Mouse (Mus musculus): ENCODE data around the gene Top1.
A peak's percentile ranks its signal among the peaks of the same experiment; 100 is the strongest.

The Top1 gene

DNA sequence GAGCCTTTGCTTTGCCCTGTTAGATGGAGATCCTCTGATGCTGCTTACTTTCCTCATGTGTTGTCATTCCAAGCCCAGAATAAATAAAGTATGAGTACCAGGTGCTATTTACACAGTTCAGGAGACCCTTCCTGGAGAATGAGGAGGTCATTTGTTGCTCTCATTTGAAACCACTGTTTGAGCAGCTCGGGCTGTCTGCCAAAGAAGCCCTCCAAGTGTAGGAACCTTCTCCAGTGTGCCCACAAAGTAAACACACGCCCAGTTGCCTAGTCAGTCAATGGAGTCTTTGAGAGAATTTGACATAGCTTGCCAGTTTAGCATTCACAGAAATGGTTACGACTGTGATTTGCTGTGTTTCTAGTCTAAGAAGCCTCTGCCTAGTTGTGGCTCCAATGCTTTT lies 73.1 kb downstream of the Top1 start:
- DNase-seq (ENCODE audit: low spot score in 2 of 2) = no peak

DNA sequence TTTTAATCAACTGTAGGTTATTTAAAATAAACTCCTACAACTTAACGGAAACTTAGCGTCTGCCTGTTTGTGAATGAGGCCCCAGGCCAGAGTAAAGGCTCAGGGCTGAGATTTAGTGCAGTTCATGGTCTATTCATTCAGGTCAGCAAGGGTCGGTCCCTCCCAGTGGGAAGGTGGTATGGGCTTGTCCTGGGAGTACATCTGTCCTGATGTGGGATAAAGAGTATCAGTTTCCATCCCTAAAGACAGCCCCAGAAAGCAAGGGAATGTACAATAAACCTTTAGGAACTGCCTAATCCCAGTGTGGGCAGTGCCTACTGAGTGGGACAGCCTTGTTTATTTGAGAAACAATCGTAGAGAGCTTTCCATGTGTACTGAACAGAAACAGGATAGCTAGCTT lies 77.0 kb downstream of the Top1 start:
- DNase-seq (ENCODE audit: low spot score in 2 of 2) = no peak

DNA sequence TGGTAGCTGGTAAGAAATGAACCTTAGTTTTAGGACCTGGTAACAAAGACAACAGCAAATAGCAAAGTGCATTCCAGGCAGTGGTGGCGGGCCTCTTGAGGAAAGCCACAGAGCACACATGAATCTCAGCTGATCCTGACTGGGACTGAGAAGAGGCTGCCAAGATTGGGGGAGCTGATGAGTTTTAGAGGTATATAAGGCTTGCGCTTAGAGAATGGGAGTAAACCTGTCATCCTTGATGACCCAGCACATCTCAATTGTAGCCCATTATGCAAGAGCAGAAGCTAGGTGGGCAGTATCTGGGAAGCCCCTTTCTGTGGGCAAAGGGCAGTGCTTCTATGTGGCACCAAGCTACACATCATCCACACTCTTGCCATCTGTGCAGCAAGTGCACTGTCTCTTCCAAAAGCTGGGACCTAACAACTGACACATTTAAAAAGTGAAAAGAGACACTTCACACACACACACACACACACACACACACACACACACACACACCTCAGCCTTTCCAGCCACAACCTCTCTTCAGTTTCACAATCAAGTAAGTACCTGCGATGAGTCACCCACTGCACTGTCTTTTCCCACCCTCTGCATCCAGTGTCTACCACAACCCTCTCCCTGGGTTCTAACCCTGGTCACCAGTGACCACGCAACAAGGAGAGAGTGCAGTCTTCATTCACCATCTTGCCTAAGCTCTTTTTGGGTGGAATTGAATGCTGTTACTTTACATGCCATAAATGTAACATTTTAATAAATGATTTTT lies 78.1 kb downstream of the Top1 start:
- no peak for DNase-seq (ENCODE audit: low spot score in 2 of 2)

DNA sequence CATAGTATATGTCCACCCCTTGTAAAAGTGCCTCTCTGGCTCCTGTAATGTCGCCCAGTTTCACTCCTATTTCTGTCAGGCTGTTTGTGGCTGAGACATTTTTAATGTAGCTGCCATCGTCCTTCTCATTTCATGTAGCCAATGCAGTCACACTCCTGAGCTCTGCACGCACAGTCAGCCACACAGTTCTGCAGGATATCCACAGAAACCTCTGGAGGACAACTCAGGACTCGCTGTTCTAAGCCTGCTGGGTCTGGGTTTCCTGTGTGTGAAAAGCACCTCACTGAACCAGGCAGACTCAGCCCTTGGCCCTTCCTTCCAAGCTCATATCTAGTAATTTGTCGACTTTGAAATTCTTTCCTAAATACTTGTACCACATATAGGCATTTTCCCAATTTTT lies 78.8 kb downstream of the Top1 start:
- DNase-seq (ENCODE audit: low spot score in 2 of 2) = no peak

DNA sequence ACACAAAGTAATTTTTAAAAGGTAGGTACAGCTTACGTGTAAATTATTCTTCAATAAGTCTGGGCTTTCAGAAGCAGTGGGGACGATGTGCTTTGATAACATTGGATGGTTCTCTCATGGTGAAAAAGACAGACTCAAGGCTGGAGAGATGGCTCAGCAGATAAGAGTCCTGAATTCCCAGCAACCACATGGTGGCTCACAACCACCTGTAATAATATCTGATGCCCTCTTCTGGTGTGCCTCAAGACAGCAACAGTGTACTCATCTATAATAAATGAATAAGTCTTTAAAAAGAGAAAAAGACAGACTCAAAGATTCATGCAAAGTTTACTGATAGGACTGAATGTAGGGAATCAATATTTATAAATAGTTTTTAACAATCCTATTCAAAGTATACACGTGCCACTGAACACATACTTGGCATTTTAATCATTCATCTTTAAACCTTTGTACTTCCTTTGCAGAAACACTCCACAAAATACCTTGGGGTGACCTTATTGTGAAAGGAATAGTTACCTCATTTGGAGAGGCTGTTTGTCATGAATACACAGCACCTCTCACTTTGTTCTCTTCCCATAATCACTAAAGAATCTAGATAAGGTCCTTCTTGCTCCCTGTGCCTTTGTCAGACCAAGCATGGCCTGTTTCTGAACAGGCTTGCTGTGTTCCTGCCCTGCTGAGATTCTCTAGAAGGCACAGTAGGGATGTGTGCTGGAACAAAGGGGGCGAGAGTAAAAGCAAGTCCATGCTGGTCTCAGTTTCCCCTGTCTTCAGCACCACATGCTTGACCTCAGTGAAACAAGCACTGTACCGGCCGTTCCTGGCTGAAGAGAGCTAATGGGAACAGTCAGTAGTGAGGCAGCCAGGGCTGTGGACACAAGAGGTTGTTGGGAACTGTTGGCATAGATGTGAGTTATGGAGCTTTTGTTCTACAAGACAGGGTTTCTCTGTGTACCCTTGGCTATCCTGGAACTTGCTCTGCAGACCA lies 80.5 kb downstream of the Top1 start:
- no peak for DNase-seq (ENCODE audit: low spot score in 2 of 2)

DNA sequence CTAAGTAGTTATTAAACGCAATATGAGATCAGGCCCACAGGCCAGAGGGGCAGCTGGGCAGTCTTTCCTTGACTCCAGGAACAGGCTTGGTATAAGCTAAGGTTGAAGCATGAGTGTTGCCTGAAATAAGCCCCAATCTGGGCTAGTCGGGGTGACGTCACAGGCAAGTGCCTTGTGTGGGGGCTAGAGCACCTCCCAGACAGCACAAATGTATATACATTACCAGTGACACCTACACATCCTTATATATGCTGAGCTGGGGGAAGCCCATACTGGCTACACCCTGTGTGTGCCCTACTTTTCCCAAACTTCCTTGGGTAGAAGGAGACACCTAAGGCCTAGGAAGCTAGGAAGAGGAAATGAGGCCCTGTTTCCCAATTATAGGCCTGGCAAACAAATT lies 83.3 kb downstream of the Top1 start:
- peak; percentile 54 to 73 for DNase-seq (ENCODE audit: low spot score in 2 of 2)

DNA sequence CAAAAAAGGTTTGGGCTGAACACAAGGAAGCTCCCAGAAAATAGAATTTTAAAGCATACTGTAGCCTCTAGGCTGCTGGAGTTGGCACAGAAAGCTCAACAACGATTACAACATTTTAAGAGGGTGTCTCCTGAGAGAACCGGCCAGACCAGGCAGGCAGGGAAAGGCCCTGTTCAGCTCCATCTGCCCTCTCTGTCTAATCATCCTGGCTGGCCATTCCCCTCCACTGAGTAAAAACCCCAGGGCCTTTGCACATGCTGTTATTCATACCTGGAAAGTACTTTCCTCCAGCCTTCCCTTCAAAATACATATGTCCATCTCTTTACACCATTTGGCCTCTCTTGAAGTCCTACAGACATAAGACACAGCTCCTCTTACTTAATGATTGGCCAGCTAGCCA lies 83.7 kb downstream of the Top1 start:
- no peak for DNase-seq (ENCODE audit: low spot score in 2 of 2)

DNA sequence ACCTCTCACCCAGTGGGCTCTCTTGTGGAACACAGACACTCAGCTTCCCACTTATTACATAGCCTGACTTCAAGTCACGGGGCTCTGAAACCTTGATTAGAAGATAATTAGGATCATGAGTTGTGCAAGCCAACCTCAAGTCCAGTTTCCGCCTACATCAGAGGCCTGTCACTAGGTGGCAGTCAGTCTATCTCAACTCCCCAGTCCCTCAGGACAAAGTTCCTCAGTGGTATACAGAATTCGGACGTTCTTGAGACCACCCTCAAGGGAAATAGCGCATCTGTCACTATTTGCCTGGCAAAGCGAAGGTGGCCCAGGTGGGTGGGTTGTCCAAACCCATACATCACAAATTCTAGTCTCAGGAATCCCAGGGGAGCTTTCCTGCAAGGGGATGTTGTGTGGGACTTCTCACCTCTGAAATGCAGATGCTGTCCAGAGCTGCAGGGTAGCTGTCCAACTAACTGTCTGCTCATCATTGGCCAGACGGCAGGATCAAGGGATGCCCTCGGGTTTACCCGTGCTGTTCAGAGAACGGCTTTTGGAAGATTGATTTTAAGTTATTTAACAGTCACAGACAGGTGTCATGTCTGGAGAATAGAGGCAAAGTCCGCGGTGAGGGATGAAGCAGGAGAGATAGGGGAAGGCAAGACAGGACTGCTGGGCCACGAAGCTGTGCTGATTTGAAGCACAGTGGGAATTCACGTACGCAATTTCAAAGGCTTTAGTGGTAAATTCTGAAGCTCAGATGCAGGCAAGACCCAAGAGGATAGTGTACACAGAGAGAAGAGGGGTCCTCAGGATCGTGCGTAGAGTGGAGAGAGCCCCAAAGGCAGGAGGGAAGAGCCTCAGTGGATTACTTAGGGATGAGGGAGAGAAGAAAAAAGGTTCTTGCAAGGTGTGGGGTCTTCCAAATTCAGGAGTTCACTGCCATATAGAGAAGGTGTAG lies 84.4 kb downstream of the Top1 start:
- DNase-seq (ENCODE audit: low spot score in 2 of 2) = no peak

DNA sequence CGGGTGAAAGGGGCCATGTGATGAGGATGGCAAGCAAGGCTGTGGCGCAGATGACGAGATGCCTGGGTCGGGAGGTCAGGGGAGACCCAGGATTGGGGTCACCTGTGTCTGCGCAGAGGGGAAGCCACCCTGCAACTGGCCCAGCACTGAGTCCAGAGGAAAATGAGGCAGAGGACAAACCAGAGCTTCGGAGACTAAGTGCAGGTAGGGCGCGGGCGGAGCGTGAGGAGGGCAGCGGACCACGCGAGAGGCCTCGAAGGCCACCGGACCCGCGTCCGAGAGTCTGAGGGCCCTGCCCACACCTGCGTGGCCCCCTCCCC lies 85.1 kb downstream of the Top1 start:
- DNase-seq (ENCODE audit: low spot score in 2 of 2) = no peak

DNA sequence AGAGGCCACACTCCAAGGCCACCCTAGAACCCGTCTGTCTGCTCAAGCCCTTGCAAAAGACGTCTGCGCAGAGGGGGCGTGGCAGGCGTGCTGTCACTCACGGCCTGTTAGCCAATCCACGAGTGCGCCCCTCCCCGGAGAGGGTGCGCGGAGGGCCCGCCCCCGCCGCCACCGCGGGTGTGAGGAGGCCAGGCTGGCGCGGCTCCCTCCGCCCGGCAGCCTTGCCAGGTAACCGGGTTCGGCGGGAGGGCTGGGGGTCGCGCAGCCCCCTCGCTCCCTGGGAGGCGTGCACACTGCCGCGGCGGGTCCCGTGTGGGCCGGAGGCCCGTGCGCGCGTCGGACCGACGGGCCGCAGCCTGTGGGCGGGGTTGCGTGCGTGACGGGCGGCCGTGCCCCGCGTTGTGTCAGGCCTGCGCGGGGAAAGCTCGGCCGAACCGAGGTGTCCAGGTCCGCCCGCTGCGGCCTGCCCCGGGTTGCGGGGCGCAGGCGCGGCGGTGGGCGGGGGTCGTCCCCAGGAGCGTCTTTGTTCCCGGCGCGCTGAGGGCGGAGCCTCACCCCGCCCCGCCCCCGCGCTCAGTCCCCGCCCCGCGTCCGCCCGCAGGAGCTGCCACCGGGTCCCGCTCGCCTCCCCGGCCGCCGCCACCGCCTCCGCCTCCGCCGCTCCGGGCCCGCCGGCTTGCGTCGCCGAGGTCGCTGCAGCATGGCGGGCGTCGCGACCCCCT lies 85.6 kb downstream of the Top1 start, which contains the start of gene Plcg1:
Plcg1 (plus strand) TSS at position 184 of the 722 bp plus-strand sequence.
- DNase-seq (ENCODE audit: low spot score in 2 of 2) = peak; percentile 91 to 94

DNA sequence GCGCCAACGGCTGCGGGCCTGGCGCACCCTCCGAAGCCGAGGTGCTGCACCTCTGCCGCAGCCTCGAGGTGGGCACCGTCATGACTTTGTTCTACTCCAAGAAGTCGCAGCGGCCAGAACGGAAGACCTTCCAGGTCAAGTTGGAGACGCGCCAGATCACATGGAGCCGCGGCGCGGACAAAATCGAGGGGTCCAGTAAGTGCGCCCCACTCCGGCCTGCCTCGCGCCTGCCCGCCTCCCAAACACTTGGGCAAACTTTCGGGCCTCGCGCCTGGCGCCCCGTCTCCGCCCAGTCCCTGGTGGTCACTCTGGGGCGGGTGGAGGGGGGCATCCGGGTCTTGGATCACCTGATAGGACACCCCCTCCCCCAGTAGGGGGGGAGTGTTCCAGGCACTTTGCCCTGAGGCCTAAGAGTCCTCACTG lies 86.2 kb downstream of the Top1 start:
- peak; percentile 40 to 51 for DNase-seq (ENCODE audit: low spot score in 2 of 2)

DNA sequence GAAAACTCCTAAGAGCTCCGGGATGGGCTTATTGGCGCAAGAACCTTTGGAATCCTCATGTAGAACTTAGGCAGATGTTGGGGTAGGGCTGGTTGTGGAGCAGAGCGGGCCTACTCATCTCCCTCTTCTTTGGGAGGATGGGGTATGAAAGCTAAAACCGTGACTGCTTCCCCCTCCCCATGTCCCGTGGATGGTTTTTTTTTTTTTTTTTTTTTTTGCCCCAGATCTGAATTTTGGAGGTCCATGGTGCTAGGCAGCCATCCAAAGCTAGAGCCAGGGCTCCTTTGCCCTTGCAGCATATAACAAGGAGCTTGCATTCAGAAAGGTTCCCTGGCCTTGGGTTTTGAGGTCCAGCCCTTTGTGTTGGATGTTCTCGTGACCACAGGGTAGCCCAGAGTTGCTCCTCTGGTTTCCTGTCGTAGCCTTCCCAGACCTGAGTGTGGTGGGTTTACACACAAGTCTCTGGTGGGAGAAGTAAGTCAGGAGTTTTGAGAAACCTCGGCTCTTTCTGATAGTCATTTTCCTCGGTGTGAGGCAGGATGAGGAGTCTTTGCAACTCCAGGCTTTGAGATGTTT lies 86.8 kb downstream of the Top1 start:
- no peak for DNase-seq (ENCODE audit: low spot score in 2 of 2)

DNA sequence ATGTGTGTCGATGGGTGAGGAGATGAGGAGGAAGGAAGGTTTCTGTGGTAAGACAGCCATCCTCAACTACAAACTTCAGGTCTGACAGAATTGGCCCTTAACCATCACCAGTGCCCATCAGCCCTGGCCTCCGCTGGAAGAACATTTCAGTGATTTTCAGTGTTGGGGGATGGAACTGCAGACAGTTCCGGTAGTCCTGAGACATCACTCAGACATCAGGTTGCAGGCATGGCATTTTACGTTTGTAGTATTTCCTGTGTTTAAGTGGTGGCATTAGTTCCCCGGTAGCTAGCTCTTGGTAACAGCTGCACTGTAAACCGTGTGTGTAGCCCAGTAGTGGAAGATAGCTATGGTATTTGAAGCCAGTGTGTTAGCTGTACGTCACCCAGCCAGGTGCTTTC lies 87.4 kb downstream of the Top1 start:
- no peak for DNase-seq (ENCODE audit: low spot score in 2 of 2)

DNA sequence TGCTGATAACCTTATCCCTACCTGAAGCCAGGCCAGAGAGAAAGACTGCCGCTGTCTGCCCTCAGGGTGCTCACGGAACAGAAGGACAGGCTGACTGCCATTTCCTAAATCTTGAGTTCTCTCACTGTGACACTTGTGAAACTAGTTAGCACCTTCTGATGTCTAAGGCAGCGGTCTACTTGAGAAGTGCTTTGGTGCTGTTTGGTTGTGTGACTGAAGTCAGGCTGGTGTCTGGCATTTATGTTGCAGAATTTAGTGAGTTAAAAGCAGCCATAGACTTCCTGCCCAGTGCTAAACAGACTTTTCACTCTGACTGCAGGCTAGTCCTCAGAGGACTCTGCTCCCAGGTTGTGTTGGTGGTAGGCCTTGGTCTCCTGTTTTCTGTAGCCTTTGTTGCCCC lies 88.6 kb downstream of the Top1 start:
- no peak for DNase-seq (ENCODE audit: low spot score in 2 of 2)

DNA sequence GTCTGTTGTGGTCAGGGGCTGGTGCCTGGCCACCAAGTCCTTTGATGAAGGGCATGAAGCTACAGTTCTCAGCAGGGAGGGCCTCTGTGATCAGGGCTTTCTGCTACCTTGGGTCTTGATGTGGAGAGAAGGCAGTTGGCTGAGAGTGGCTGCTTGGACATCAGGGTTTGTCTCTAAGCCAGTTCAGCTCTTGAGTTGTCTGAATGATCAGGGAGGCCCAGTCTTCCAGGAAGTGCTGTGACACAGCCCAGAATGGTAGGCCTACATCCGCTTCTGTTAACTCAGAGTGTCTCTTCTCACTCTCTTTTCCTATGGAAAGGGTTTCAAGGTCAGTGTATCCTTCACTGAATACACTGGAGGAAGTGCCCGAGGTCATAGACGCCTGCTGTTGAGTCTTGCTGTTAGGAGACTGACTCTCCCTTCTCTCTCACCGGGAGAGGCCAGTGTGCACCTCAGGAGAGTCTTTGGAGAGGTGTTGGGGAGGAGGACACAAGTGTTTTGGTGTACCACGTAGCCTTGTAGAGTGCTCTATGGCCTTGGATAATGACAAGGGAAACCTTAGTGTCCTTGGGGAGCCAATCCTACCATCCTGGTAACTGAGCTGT lies 90.1 kb downstream of the Top1 start:
- DNase-seq (ENCODE audit: low spot score in 2 of 2) = no peak

DNA sequence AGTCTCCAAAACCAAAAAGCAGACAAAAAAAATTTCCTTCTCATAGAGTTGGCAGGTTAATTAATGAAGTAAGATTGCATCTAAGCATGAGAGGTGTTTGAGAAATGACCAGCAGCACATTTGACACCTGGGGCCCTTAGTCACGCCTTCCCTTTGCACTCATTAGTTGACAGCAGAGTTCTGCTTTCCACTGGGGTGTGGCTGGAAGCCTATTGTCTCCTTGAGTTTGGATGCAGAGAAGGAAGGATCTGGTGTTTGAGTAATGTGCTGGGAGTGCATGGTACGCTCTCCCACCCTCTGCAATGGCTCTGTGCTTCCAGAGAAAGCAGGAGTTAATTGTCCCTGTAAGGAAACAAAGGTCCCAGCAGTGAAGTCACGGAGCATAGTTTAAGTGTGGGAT lies 90.8 kb downstream of the Top1 start:
- DNase-seq (ENCODE audit: low spot score in 2 of 2) = no peak

DNA sequence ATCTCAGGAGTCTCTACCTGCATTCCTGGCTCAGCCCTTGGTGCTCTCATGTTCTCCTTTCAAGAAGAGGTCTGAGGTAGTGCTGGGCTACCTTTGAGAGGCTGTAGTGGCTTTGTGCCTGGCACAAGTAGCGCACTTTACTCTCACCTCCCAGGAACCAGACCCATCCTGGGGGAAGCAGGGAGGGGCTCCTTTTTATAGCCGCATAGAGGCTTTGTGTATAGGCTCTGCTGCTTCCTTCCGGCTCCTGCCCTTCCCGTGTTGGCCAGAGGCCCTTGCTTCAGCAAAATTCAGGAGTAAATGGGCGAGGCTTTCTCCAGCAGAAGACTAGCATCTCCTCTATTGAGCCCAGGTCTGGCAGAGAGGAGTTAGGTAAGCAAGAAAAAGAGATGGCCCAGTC lies 92.7 kb downstream of the Top1 start:
- no peak for DNase-seq (ENCODE audit: low spot score in 2 of 2)

DNA sequence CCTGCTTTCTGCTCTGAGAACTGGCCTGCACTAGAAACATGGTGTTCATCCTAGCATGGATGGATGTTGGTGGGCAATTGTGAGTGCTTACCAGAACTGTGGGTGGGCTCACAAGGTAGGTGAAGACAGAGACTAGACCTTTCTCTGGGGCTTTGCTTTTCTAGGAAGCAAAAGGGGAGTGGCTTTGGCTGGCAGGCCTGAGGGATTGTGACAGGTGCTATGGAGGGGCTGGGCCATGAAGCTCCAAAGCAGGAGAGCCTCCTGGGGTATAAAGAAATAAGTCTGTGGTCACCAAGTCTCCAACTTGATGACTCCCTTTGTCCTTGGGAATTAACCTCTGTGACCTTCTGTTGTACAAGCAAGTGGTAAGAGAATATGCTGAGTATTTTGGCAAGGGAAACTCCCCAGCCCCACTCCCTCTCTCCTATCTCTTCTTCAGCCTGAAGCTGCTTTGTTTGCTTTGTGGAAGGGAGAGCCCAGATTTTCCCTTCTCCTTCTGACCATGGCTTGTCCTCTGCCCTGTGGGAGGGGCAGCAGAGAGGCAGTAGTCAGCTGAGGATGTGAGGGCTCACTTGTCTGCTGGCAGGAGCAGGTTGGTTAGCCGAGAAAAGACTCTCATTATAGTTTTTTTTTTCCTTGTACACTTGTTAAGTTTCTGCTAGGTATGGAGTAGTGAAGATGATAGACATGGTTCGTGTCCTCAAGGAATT lies 94.1 kb downstream of the Top1 start:
- no peak for DNase-seq (ENCODE audit: low spot score in 2 of 2)

DNA sequence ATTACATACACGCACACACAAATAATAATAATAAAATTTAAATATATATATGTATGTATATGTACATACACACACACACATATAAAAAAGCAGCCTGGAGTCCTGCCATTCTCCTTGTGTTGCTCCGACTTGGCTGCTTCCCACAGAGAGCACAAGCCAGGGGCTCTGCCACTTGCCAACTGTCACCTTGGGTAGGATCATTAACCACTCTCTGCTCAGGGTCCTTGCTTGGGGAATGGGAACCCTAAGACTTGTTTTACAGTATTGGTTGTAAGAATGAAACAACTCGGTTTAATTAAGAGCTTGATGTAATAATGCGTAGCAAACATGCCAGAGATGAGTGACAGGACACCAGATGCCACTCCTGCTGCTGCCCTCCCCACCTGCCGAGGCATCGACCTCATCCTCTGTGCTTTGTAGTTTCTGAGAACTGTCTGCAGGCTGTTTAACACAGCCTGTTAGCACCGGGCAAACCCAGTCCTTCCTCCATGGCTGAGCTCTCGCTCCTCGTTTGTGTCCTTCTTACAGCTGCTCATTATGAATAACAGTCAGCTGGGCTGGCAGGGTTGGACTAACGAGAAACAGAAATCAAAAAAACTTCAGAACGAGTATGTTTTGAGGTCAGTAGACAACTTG lies 95.0 kb downstream of the Top1 start:
- DNase-seq (ENCODE audit: low spot score in 2 of 2) = no peak

Measured in frontal cortex, postnatal 36 days (tissue).